ENCODE assay signal across 15 mouse cellular contexts in genomic region chr13:89585144-89585543, GRCm38 (mm10). TPM values are rescaled to one million over a fixed set of nuclear protein-coding genes. Genes with fewer than 3 reads are reported as not detected.
DNase-seq lines count a peak whose midpoint lies in the region; ATAC-seq lines count a peak whose summit lies in the region.
"Had no signal": no experiment of that assay in that cellular context is flagged by ENCODE, and none has a peak within 500 bp of the region (broad histone marks: within the 10 kb centered on the region; RNA-seq: fewer than 3 reads in every experiment).

No protein-coding gene starts in this region.

- no peak for DNase-seq in kidney, postnatal 36 days
- peak; percentile 4 for DNase-seq in adipocyte (ENCODE audit: low spot score)
- peak; percentile 50 for DNase-seq in brain, adult 2 months (ENCODE audit: low read depth, low spot score)
- DNase-seq in kidney, postnatal 10 days = peak; percentile 15
- DNase-seq: cerebellum, adult 9-11 months; layer of hippocampus, adult 9-11 months; right cerebral cortex, adult 18-20 months had no signal

- H3K9ac ChIP-seq in kidney, embryonic 16.5 days (replicated peaks; ENCODE audit: low read length) = no peak overlapping the region
- no peak overlapping the region for H3K9ac ChIP-seq in hindbrain, embryonic 12.5 days
- H3K9ac ChIP-seq: hindbrain, embryonic 15.5 days; midbrain, embryonic 15.5 days had no signal

- no peaks in the 10 kb centered on the region for H3K9me3 ChIP-seq in kidney, embryonic 16.5 days (ENCODE audit: low read length)
- no peaks in the 10 kb centered on the region for H3K9me3 ChIP-seq in hindbrain, embryonic 12.5 days (replicated peaks)
- H3K9me3 ChIP-seq: hindbrain, embryonic 15.5 days; midbrain, embryonic 15.5 days had no signal

- WGBS in kidney, embryonic 16.5 days = 55% methylated on average over 1 of the region's 1 CpGs
- WGBS in hindbrain, embryonic 12.5 days = 65% methylated on average over 1 of the region's 1 CpGs

- H3K4me2 ChIP-seq in kidney, embryonic 16.5 days (replicated peaks; ENCODE audit: low read depth, low read length) = 0 out of 2 replicates have a peak overlapping the region, but pooled peaks have one; percentile 0
- H3K4me2 ChIP-seq in hindbrain, embryonic 12.5 days (replicated peaks) = no peak overlapping the region
- H3K4me2 ChIP-seq: hindbrain, embryonic 15.5 days; liver, embryonic 11.5 days; midbrain, embryonic 15.5 days had no signal

- H3K36me3 ChIP-seq in kidney, embryonic 16.5 days (ENCODE audit: insufficient read depth, low read length) = no peaks in the 10 kb centered on the region
- no peaks in the 10 kb centered on the region for H3K36me3 ChIP-seq in hindbrain, embryonic 12.5 days
- H3K36me3 ChIP-seq: hindbrain, embryonic 15.5 days; midbrain, embryonic 15.5 days had no signal

- no peaks in the 10 kb centered on the region for H3K27me3 ChIP-seq in kidney, embryonic 16.5 days (ENCODE audit: insufficient read depth, low read length)
- H3K27me3 ChIP-seq in hindbrain, embryonic 12.5 days = no peaks in the 10 kb centered on the region
- H3K27me3 ChIP-seq: hindbrain, embryonic 15.5 days; midbrain, embryonic 15.5 days had no signal

- H3K4me3 ChIP-seq in kidney, embryonic 16.5 days (ENCODE audit: low read length) = 0 out of 2 replicates have a peak overlapping the region, but pooled peaks have one; percentile 11
- H3K4me3 ChIP-seq in hindbrain, embryonic 12.5 days = no peak overlapping the region
- H3K4me3 ChIP-seq: hindbrain, embryonic 15.5 days; midbrain, embryonic 15.5 days had no signal

- H3K4me1 ChIP-seq in kidney, embryonic 16.5 days (ENCODE audit: insufficient read depth, low read length) = peaks cover 4% of the 10 kb centered on the region; the same call in 1 of the 2 replicates
- no peaks in the 10 kb centered on the region for H3K4me1 ChIP-seq in hindbrain, embryonic 12.5 days
- H3K4me1 ChIP-seq: hindbrain, embryonic 15.5 days had no signal

- ATAC-seq in kidney, embryonic 16.5 days (ENCODE audit: low FRiP score, low TSS enrichment) = peak; percentile 67; the same call in 1 of the 2 replicates
- no peak for ATAC-seq in megakaryocyte, adult 5-6 weeks (ENCODE audit: poor library complexity, severe bottlenecking)
- ATAC-seq in hindbrain, embryonic 12.5 days (ENCODE audit: low FRiP score) = no peak
- ATAC-seq: midbrain, embryonic 15.5 days had no signal

- H3K27ac ChIP-seq in kidney, embryonic 16.5 days (ENCODE audit: low read length) = peak overlapping the region; percentile 10; the same call in 1 of the 2 replicates
- H3K27ac ChIP-seq in hindbrain, embryonic 12.5 days = no peak overlapping the region
- H3K27ac ChIP-seq: hindbrain, embryonic 15.5 days; macrophage; midbrain, embryonic 15.5 days had no signal

RNA-seq across cellular contexts. Expression of gene Hapln1, which starts 45.5 kb away (rescaled TPM):
- polyA plus RNA-seq in kidney, embryonic 16.5 days (2015; fragmentation: Nextera tagmentation; extraction: Ambion mirVana) = 9.0 TPM in 2 replicates
- 0.25 TPM in 1 of 2 replicates, not detected in the other for total RNA-seq in megakaryocyte, adult 5-6 weeks (2015)
- not detected in 2 replicates for total RNA-seq in megakaryocyte, adult 5-6 weeks (2017)
- 8.9 and 18.4 TPM in 2 replicates for polyA plus RNA-seq in hindbrain, embryonic 12.5 days (2016; fragmentation: Nextera tagmentation; extraction: Ambion mirVana)
- total RNA-seq: granulocyte monocyte progenitor cell, adult 5-6 weeks had no signal
- polyA plus RNA-seq: macrophage had no signal

Comparison
In these comparisons a context has a peak if more than half of its experiments do, and no peak if none do; other contexts are left out.
1. DNase-seq: peak in adipocyte (single experiment), brain, adult 2 months (single experiment) and kidney, postnatal 10 days (single experiment); none in kidney, postnatal 36 days (0 of 2).